Mouse (Mus musculus) urinary bladder, postnatal 4 days (tissue): Measurements from ENCODE around the gene Hmgb4.
A peak's percentile ranks its signal among the peaks of the same experiment; 100 is the strongest.

ENCODE experiments used
- DNase-seq, 2 experiments: peaks; one replicate each; pipeline ENCODE4 v3.0.0; 2021 to 2022; ENCODE audit warnings: low spot score in 2 of 2

Gene Hmgb4

DNA sequence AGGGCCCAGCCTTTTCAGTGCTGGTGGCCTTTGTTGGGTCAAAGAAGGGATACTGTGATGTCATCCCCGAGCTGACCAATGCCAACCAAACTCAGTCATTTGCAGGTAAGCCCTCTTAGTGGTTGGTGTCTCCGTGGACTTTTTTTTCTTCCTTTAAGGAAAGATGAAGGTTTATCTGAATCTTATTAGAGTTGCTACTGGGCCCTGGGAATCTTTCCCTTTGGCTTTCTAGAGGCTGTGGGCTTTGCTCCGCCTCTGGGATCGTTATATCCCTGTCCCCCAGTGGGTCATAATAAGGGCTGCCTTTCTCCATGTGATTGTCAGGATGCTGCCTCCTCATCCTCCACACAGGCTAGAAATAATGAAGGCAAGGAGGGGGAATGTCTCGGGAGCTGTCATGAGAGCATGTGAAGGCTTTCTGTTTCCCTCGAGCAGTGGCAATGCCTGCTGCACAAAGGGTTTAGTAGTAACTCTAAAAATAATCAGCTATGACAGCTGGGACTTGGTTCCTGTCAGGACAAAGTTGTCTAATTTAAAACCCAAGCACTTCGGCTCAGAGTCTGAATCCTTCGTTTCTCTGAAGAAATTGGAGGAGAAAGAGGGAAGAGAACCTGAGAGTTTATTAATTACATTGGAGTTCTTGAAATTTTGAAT lies at the start of gene Hmgb4:
Gene Hmgb4, minus strand, starts transcription at position 51 of the 654 bp plus-strand sequence.
- no peak for DNase-seq

DNA sequence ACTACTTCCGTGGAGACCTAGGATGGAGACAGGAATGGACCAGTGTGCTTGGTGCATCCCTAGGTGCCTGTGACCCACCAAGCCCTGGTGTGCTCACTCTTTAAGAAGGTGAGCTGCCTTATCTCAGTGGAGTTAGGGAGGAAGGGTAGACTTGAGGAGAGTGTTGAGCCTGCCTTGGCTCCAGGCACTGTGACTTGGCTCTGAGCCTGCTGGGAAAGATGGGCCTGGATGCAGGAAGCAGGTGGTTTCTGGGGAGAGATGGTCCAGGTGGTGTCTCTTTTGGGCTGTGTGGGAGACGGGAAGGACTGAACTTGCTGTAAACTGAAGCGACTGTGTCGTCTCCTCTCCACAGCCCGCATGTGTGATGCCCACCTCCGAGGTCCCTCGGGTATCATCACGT lies 45.3 kb upstream of the Hmgb4 start:
- DNase-seq, result no peak

GRCm38 (mm10) chr4:128304049-128304448 lies 43.3 kb upstream of the Hmgb4 start:
- no peak for DNase-seq

DNA sequence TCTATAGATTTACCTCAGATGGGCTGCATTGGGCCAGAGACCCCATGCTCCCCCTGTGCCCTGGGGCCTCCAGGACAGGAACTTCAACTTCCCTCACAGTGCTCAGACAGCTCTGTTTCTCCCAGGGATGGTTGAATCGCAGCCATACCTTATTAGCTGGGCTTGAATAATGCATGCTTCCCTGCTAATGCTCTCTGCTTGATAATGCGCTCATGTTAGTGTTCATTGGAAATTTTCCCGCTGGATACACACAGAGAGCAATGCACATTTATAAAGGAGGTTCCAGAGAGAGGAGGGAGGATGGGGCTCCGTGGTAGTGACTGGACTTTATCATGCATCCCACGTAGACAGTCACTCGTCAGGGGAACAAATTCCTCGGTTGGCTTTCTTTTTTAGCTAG lies 27.3 kb upstream of the Hmgb4 start:
- no peak for DNase-seq

GRCm38 (mm10) chr4:128285009-128285408 lies 24.3 kb upstream of the Hmgb4 start:
- no peak for DNase-seq

DNA sequence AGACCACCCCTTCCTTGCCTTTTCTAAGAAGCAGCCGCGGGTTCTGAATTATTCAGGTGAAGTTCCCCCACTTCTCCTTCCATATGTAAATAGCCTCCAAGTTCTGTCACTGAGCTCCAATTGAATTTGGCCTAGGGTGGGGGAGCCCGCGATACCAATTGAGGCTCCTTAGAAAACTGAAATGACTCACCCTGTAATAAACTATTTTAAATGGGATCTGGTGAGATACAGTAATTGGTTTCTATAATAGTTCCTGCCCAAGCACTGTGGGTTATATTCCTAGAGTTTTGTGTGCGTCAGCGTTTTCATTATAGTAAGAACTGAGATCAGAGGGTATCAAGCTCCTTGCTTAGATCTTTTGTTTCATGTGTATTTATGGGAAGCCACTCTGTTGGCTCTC lies 14.8 kb upstream of the Hmgb4 start:
- no peak for DNase-seq

GRCm38 (mm10) chr4:128275116-128275515 lies 14.4 kb upstream of the Hmgb4 start:
- DNase-seq, result no peak

DNA sequence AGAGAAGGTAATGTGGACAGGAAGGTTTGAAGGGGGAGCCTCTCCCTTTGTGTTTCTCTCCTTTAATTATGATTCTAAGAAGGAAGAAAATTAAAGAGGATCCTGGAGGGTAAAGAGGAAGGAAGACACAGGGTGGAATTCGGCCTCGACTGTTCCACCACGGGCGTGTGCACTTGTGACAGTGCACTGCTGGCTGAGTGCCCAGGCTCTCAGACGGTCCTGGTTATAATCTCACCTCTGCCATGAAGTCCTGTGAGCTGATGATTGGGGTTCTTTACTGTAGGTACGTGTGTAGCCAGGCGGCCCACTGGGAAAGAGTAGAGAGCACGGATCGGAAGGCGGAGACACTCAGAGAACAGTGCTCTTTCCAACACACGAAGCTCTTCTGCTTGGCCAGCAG lies 12.4 kb upstream of the Hmgb4 start:
- DNase-seq, result no peak

DNA sequence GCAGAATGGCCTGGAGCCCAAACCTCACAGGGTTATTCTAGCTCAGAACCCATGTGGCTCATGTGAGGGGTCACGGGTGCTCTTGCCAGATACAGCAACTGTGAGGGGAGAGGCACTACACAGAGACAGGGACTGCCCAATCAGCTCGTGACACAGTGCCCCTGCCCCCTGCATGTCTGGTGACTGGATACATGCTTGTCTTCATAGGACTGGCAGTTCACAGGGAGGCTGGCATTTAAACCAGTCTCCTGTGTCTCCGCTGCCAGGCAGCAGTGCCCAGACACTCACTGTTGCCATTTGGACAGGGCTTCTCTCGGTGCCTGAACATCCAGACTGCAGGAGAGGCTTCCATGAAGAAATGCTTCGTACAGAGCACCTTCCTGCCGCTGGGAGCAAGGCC lies 11.7 kb upstream of the Hmgb4 start:
- no peak for DNase-seq

GRCm38 (mm10) chr4:128270931-128271330 lies 10.2 kb upstream of the Hmgb4 start:
- DNase-seq, result peak in 1 of 2 experiments; percentile 34

DNA sequence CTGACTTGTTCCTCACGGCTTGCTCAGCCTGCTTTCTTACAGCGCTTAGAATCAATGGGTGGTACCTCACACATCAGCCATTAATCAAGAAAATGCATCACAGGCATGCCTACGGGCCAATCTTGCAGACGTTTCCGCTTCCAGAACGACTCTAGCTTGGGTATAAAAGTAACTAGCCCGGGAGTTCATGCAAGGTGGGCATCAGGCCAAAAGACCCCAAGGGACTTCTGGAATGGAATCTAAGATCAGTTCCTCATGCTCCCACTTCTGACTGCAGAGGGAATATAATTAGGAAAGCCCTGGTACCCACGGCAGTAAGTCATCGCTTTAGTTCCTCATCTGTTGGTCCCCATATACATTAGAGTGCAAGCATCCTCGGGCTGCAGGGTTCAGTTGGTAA lies 9.4 kb upstream of the Hmgb4 start:
- DNase-seq, result no peak

- no peak for DNase-seq
These were observed 8.6 kb upstream of the Hmgb4 start for GRCm38 (mm10) chr4:128269261-128269875.

- no peak for DNase-seq
These were observed 4.6 kb upstream of the Hmgb4 start for GRCm38 (mm10) chr4:128265341-128265740.

DNA sequence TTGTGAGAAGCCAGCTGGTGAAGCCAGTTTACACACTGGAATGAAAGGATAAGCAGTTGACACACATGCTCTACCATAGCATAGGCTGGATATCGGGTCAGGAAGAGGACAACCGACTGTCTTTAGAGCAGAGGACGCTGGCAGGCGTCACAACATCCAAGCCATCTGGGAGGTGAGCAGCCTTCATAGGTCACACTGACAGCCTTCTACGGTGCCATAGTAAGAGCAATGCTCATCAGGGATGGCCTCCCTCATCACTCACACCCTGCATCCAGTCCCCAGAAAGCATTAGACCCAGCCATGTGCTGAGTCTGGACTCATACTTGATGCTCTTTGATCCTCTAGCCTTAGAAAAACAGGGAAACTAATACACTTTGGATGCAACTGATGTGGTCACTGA lies 3.7 kb upstream of the Hmgb4 start:
- DNase-seq, result no peak

- no peak for DNase-seq
These were observed 1.5 kb downstream of the Hmgb4 start for GRCm38 (mm10) chr4:128259211-128259610.

DNA sequence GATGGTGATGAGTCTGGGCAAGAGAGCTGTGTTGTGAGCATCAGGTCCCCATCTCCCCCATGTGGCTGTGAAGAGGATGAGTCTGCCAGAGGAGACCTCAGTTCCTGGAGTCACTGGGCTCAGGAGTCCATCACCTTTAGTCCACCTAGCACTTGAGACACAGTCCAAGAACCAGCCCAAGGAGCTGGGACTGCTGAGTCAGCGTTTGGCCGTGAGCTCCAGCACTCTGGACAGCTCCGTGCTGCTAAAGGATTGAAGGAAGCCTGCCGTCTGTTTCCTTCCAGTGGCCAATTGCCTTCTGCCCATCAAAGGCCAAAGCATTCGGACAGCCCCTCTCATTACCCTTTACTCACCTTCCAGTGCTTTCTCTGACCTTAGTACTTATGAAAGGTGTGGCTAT lies 12.1 kb downstream of the Hmgb4 start:
- DNase-seq, result peak in 1 of 2 experiments; percentile 67

DNA sequence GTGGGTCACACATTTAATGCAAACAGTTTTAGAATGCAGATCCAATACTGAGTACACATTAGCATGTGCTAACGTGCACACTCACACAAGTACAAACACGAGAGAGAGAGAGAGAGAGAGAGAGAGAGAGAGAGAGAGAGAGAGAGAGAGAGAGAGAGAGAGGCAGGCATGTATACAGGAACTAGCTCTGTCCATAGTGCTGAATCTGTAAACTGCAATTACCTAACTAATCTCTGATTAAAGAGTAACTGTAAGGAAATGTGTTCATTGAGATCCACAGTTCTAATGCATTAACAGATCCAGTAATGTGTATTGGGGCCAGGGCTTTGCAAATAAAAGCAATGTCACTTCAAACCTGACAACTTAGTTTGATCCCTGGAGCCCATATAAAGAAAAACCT lies 15.6 kb downstream of the Hmgb4 start:
- no peak for DNase-seq

- DNase-seq, result no peak
These were observed 18.9 kb downstream of the Hmgb4 start for GRCm38 (mm10) chr4:128241854-128242356.

GRCm38 (mm10) chr4:128241075-128241853 lies 19.5 kb downstream of the Hmgb4 start:
- no peak for DNase-seq

DNA sequence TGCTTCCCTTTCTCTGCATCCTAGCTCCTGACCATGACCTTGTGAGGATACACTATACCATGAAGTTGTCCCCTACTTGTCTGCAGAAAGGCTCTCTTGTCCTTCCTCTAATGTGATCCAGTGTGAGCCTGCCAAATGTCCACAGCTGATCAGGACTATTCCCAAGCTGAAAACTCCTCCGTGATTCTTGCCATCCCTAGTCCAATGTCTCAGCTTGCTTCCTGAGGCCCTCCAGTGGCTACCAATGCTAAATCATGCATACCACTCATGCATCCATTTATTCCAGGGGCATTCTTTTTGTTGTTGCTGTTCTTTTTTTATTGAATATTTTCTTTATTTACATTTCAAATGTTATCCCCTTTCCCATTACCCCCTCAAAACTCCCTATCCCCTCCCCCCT lies 21.6 kb downstream of the Hmgb4 start:
- DNase-seq, result no peak

DNA sequence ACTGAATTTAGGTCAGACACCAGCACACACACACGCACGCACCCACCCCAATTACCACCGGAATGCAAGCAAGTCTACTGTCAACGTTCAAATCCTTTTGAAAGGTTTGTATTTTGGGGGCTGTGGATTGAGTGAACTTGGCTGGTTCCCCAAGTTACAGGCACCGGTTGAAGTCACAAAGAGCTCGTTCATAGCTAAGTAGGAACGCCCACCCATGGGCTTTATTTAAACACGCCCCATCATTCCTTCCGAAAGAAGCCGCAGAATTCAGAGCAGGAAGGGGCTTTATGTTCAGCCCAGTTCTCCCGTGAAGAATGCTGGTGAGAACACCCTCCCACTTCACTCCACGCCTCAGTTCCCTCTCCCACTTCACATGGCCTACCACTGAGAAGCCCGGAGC lies 27.3 kb downstream of the Hmgb4 start:
- DNase-seq, result no peak

GRCm38 (mm10) chr4:128227377-128228316 lies 33.1 kb downstream of the Hmgb4 start:
- no peak for DNase-seq
